Comparison of ENCODE assay signal across 27 mouse cellular contexts in the genomic region with DNA sequence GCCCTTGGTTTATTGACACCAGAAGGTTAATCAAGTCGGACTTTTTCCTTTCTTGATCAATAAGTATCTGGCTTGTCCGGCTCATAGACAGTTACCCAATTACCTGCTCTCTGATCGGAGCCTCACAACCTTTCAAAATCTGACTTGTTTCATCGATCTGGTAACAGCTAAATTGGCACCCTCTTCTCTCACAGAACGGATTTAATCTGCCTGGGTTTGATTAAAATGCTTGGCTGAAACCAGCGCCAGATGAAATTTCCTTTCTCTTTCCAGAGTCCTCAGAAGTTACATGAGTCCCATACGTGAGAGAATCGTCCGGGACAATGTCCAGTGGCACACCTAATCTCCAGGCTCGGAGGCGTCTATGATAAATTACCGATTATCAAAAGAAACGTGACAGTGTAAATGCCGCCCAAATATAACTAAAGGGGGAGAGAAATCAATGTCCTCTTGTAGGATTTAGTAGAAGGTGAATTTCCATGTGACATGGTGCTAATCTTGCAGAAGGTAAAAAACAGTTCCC.
DNase-seq lines count a peak whose midpoint lies in the region; ATAC-seq lines count a peak whose summit lies in the region.
"Had no signal": no experiment of that assay in that cellular context is flagged by ENCODE, and none has a peak within 500 bp of the region (broad histone marks: within the 10 kb centered on the region; RNA-seq: fewer than 3 reads in every experiment).

No protein-coding gene starts in this region.

- no peaks in the 10 kb centered on the region for H3K27me3 ChIP-seq in embryonic facial prominence, embryonic 11.5 days (ENCODE audit: control insufficient read depth, insufficient read depth, low read length)
- H3K27me3 ChIP-seq in embryonic facial prominence, embryonic 10.5 days (replicated peaks; ENCODE audit: low read depth, poor library complexity, severe bottlenecking) = no peaks in the 10 kb centered on the region
- H3K27me3 ChIP-seq in neural tube, embryonic 15.5 days (replicated peaks) = no peaks in the 10 kb centered on the region
- no peaks in the 10 kb centered on the region for H3K27me3 ChIP-seq in limb, embryonic 13.5 days
- H3K27me3 ChIP-seq in midbrain, embryonic 10.5 days (ENCODE audit: low read depth, poor library complexity, severe bottlenecking) = no peaks in the 10 kb centered on the region
- H3K27me3 ChIP-seq: CH12.LX; hindbrain, embryonic 12.5 days; limb, embryonic 15.5 days; liver, embryonic 15.5 days; neural tube, embryonic 13.5 days; stomach, embryonic 15.5 days had no signal

- WGBS in embryonic facial prominence, embryonic 11.5 days = 48% methylated on average over 14 of the region's 14 CpGs
- WGBS in embryonic facial prominence, embryonic 10.5 days = 61% methylated on average over 14 of the region's 14 CpGs
- WGBS in neural tube, embryonic 15.5 days = 83% methylated on average over 14 of the region's 14 CpGs
- WGBS in limb, embryonic 13.5 days = 22% methylated on average over 14 of the region's 14 CpGs
- 81% methylated on average over 14 of the region's 14 CpGs for WGBS in midbrain, embryonic 10.5 days

- H3K4me2 ChIP-seq in embryonic facial prominence, embryonic 11.5 days (ENCODE audit: low read depth, low read length) = no peak overlapping the region
- no peak overlapping the region for H3K4me2 ChIP-seq in neural tube, embryonic 15.5 days
- H3K4me2 ChIP-seq in limb, embryonic 13.5 days (replicated peaks) = peak overlapping the region; percentile 27
- H3K4me2 ChIP-seq: hindbrain, embryonic 12.5 days; limb, embryonic 15.5 days; liver, embryonic 15.5 days; lung, embryonic 14.5 days; neural tube, embryonic 13.5 days; stomach, embryonic 15.5 days had no signal

- H3K4me3 ChIP-seq in embryonic facial prominence, embryonic 11.5 days (ENCODE audit: low read depth, low read length) = no peak overlapping the region
- H3K4me3 ChIP-seq in embryonic facial prominence, embryonic 10.5 days = no peak overlapping the region
- no peak overlapping the region for H3K4me3 ChIP-seq in neural tube, embryonic 15.5 days (replicated peaks)
- no peak overlapping the region for H3K4me3 ChIP-seq in limb, embryonic 13.5 days
- no peak overlapping the region for H3K4me3 ChIP-seq in midbrain, embryonic 10.5 days
- H3K4me3 ChIP-seq: hindbrain, embryonic 12.5 days; limb, embryonic 15.5 days; liver, embryonic 15.5 days; myocyte; neural tube, embryonic 13.5 days; stomach, embryonic 15.5 days had no signal

- H3K36me3 ChIP-seq in embryonic facial prominence, embryonic 11.5 days (replicated peaks; ENCODE audit: control insufficient read depth, insufficient read depth, low read depth, low read length) = no peaks in the 10 kb centered on the region
- H3K36me3 ChIP-seq in embryonic facial prominence, embryonic 10.5 days (replicated peaks) = no peaks in the 10 kb centered on the region
- no peaks in the 10 kb centered on the region for H3K36me3 ChIP-seq in neural tube, embryonic 15.5 days
- no peaks in the 10 kb centered on the region for H3K36me3 ChIP-seq in limb, embryonic 13.5 days
- H3K36me3 ChIP-seq in midbrain, embryonic 10.5 days = no peaks in the 10 kb centered on the region
- H3K36me3 ChIP-seq: hindbrain, embryonic 12.5 days; limb, embryonic 15.5 days; liver, embryonic 15.5 days; neural tube, embryonic 13.5 days; stomach, embryonic 15.5 days had no signal

- no peaks in the 10 kb centered on the region for H3K9me3 ChIP-seq in embryonic facial prominence, embryonic 11.5 days (replicated peaks; ENCODE audit: control insufficient read depth, low read length)
- no peaks in the 10 kb centered on the region for H3K9me3 ChIP-seq in embryonic facial prominence, embryonic 10.5 days
- H3K9me3 ChIP-seq in neural tube, embryonic 15.5 days (replicated peaks) = no peaks in the 10 kb centered on the region
- H3K9me3 ChIP-seq in limb, embryonic 13.5 days = no peaks in the 10 kb centered on the region
- H3K9me3 ChIP-seq in midbrain, embryonic 10.5 days (replicated peaks) = no peaks in the 10 kb centered on the region
- H3K9me3 ChIP-seq: hindbrain, embryonic 12.5 days; limb, embryonic 15.5 days; liver, embryonic 15.5 days; neural tube, embryonic 13.5 days; stomach, embryonic 15.5 days had no signal

- no peak overlapping the region for H3K27ac ChIP-seq in embryonic facial prominence, embryonic 11.5 days (replicated peaks; ENCODE audit: low read depth, low read length)
- no peak overlapping the region for H3K27ac ChIP-seq in embryonic facial prominence, embryonic 10.5 days (replicated peaks)
- H3K27ac ChIP-seq in neural tube, embryonic 15.5 days (replicated peaks) = no peak overlapping the region
- H3K27ac ChIP-seq in limb, embryonic 13.5 days = no peak overlapping the region
- H3K27ac ChIP-seq in midbrain, embryonic 10.5 days (replicated peaks) = no peak overlapping the region
- H3K27ac ChIP-seq: hindbrain, embryonic 12.5 days; hindbrain, postnatal 0 days; limb, embryonic 15.5 days; liver, embryonic 15.5 days; neural tube, embryonic 13.5 days; stomach, embryonic 15.5 days had no signal

- no peak for ATAC-seq in embryonic facial prominence, embryonic 11.5 days (replicated peaks; ENCODE audit: insufficient number of reproducible peaks, low FRiP score, low TSS enrichment, low read depth)
- no peak for ATAC-seq in neural tube, embryonic 15.5 days (ENCODE audit: low FRiP score)
- no peak for ATAC-seq in limb, embryonic 13.5 days (ENCODE audit: low FRiP score, low read depth)
- ATAC-seq: activated CD4-positive, CD25-positive, alpha-beta regulatory T cell, adult 4 months; forebrain, embryonic 14.5 days; hindbrain, postnatal 0 days had no signal

- H3K9ac ChIP-seq in embryonic facial prominence, embryonic 11.5 days (replicated peaks; ENCODE audit: low read length) = no peak overlapping the region
- H3K9ac ChIP-seq in neural tube, embryonic 15.5 days (replicated peaks) = no peak overlapping the region
- H3K9ac ChIP-seq in limb, embryonic 13.5 days = no peak overlapping the region
- H3K9ac ChIP-seq: hindbrain, embryonic 12.5 days; limb, embryonic 15.5 days; liver, embryonic 15.5 days; lung, embryonic 14.5 days; neural tube, embryonic 13.5 days; stomach, embryonic 15.5 days had no signal

- peak; percentile 59 for DNase-seq in embryonic facial prominence, embryonic 11.5 days (ENCODE audit: low spot score)
- no peak for DNase-seq in embryonic facial prominence, embryonic 10.5 days (ENCODE audit: low spot score)
- peak; percentile 8 for DNase-seq in neural tube, embryonic 10.5 days (ENCODE audit: extremely low spot score, low spot score)
- DNase-seq in cerebellum, postnatal 14 days = no peak
- DNase-seq in midbrain, embryonic 10.5 days (ENCODE audit: low spot score) = no peak
- DNase-seq in urinary bladder, adult 2 months (ENCODE audit: low spot score) = no peak
- DNase-seq: adrenal gland, adult 2 months; heart, postnatal 36 days; kidney, adult 11 months; kidney, postnatal 14 days; layer of hippocampus, adult 9-11 months; lung, embryonic 14.5 days; lung, postnatal 14 days; thymus, adult 2 months; thymus, postnatal 36 days had no signal

- H3K4me1 ChIP-seq in embryonic facial prominence, embryonic 11.5 days (ENCODE audit: control insufficient read depth, insufficient read depth, low read length) = no peaks in the 10 kb centered on the region
- peaks cover 15% of the 10 kb centered on the region for H3K4me1 ChIP-seq in embryonic facial prominence, embryonic 10.5 days
- H3K4me1 ChIP-seq in neural tube, embryonic 15.5 days = no peaks in the 10 kb centered on the region
- H3K4me1 ChIP-seq in limb, embryonic 13.5 days = peaks cover 24% of the 10 kb centered on the region
- peaks cover 4% of the 10 kb centered on the region; the same call in 1 of the 2 replicates for H3K4me1 ChIP-seq in midbrain, embryonic 10.5 days
- H3K4me1 ChIP-seq: hindbrain, embryonic 12.5 days; liver, embryonic 15.5 days; neural tube, embryonic 13.5 days; stomach, embryonic 15.5 days had no signal

Comparison
In these comparisons a context has a peak if more than half of its experiments do, and no peak if none do; other contexts are left out.
1. DNase-seq: peak in embryonic facial prominence, embryonic 11.5 days (single experiment) and neural tube, embryonic 10.5 days (single experiment); none in embryonic facial prominence, embryonic 10.5 days (single experiment), cerebellum, postnatal 14 days (0 of 2), midbrain, embryonic 10.5 days (single experiment) and urinary bladder, adult 2 months (single experiment).